Mouse (Mus musculus): ENCODE data around the gene Fam3c. TPM values are rescaled to one million over a fixed set of nuclear protein-coding genes. Genes with fewer than 3 reads are reported as not detected.
"Not testable (repeated sequence)": the region's sequence is repeated elsewhere in the genome, so short reads cannot be mapped to it uniquely, and the experiment has no call there.

Fam3c gene
- total RNA-seq, 2 experiments from 2014 or later = 86.8 to 92.8 TPM

GRCm38 (mm10) chr6:22288737-22289460, 67.1 kb downstream of the Fam3c start:
- DNase-seq (ENCODE audit: extremely low spot score in 1 of 2, low spot score in 2 of 2) = peak; percentile 21 to 32
- peak; percentile 21 for TF ChIP-seq CTCF (IDR thresholded peaks at IDR 0.05)
- Histone ChIP-seq H3K27ac (no peak overlapping the region), H3K4me3 (peak overlapping the region; percentile 28)
- intact Hi-C loops (cut with DNase I) = no loop called here

GRCm38 (mm10) chr6:22288004-22288736, 67.9 kb downstream of the Fam3c start, which contains the start of gene Wnt16:
Wnt16 (plus strand) TSS chr6:22288227.
- Histone ChIP-seq H3K27ac (no peak within 1 kb of the TSS), H3K4me3 (peak within 1 kb of the TSS; percentile 28)
- intact Hi-C loops (cut with DNase I) = no loop called here
- peak; percentile 27 to 34 for DNase-seq (ENCODE audit: extremely low spot score in 1 of 2, low spot score in 2 of 2)
- TF ChIP-seq CTCF (IDR thresholded peaks at IDR 0.05) = no peak

- Histone ChIP-seq H3K27ac (no peak overlapping the region), H3K4me3 (no peak overlapping the region)
- DNase-seq (ENCODE audit: extremely low spot score in 1 of 2, low spot score in 2 of 2) = no peak
- no peak for TF ChIP-seq CTCF (IDR thresholded peaks at IDR 0.05)
- intact Hi-C loops (cut with DNase I) = loop anchor here (5.0 kb wide), 1 partner anchor 160 kb away; no protein-coding TSS in a partner anchor
Measured at GRCm38 (mm10) chr6:22282405-22282804, 73.6 kb downstream of the Fam3c start.

GRCm38 (mm10) chr6:22280217-22280861, 75.7 kb downstream of the Fam3c start:
- H3K27ac ChIP-seq = no peak overlapping the region
- TF ChIP-seq CTCF (IDR thresholded peaks at IDR 0.05) = no peak
- intact Hi-C loops (cut with DNase I) = loop anchor here (5.0 kb wide), 1 partner anchor 158 kb away; no protein-coding TSS in a partner anchor
- no peak overlapping the region for H3K4me3 ChIP-seq
- DNase-seq (ENCODE audit: extremely low spot score in 1 of 2, low spot score in 2 of 2) = peak; percentile 14 to 16

GRCm38 (mm10) chr6:22277941-22278340, 78.1 kb downstream of the Fam3c start:
- no peak for DNase-seq (ENCODE audit: extremely low spot score in 1 of 2, low spot score in 2 of 2)
- no peak for TF ChIP-seq CTCF (IDR thresholded peaks at IDR 0.05)
- H3K27ac ChIP-seq = no peak overlapping the region
- no peak overlapping the region for H3K4me3 ChIP-seq
- intact Hi-C loops (cut with DNase I) = no loop called here

- intact Hi-C loops (cut with DNase I) = no loop called here
- no peak for DNase-seq (ENCODE audit: extremely low spot score in 1 of 2, low spot score in 2 of 2)
- TF ChIP-seq CTCF (IDR thresholded peaks at IDR 0.05) = no peak
- Histone ChIP-seq H3K4me3 (no peak overlapping the region), H3K27ac (no peak overlapping the region)
Measured at GRCm38 (mm10) chr6:22269840-22270521, 86.1 kb downstream of the Fam3c start.

GRCm38 (mm10) chr6:22268677-22269076, 87.4 kb downstream of the Fam3c start:
- H3K4me3 ChIP-seq = no peak overlapping the region
- DNase-seq (ENCODE audit: extremely low spot score in 1 of 2, low spot score in 2 of 2) = no peak
- no peak overlapping the region for H3K27ac ChIP-seq
- TF ChIP-seq CTCF (IDR thresholded peaks at IDR 0.05) = no peak
- intact Hi-C loops (cut with DNase I) = no loop called here

GRCm38 (mm10) chr6:22267807-22268667, 88.0 kb downstream of the Fam3c start:
- Histone ChIP-seq H3K4me3 (no peak overlapping the region), H3K27ac (no peak overlapping the region)
- no peak for DNase-seq (ENCODE audit: extremely low spot score in 1 of 2, low spot score in 2 of 2)
- intact Hi-C loops (cut with DNase I) = no loop called here
- TF ChIP-seq CTCF (IDR thresholded peaks at IDR 0.05) = no peak

- intact Hi-C loops (cut with DNase I) = no loop called here
- H3K27ac ChIP-seq = no peak overlapping the region
- no peak overlapping the region for H3K4me3 ChIP-seq
- DNase-seq (ENCODE audit: extremely low spot score in 1 of 2, low spot score in 2 of 2) = no peak
- no peak for TF ChIP-seq CTCF (IDR thresholded peaks at IDR 0.05)
Measured at GRCm38 (mm10) chr6:22266018-22266417, 90.0 kb downstream of the Fam3c start.

GRCm38 (mm10) chr6:22264094-22264493, 91.9 kb downstream of the Fam3c start:
- intact Hi-C loops (cut with DNase I); H3K27ac ChIP-seq; H3K4me3 ChIP-seq; DNase-seq (ENCODE audit: extremely low spot score in 1 of 2, low spot score in 2 of 2): not testable (repeated sequence)

GRCm38 (mm10) chr6:22262519-22262918, 93.5 kb downstream of the Fam3c start:
- no peak for TF ChIP-seq CTCF (IDR thresholded peaks at IDR 0.05)
- intact Hi-C loops (cut with DNase I) = no loop called here
- no peak for DNase-seq (ENCODE audit: extremely low spot score in 1 of 2, low spot score in 2 of 2)

More at GRCm38 (mm10) chr6:22262519-22262918, 93.5 kb downstream of the Fam3c start:
- Histone ChIP-seq H3K4me3 (no peak overlapping the region), H3K27ac (no peak overlapping the region)

All from left cerebral cortex, adult 2 months (tissue).